Mouse (Mus musculus) right cerebral cortex, postnatal 25 days (tissue): ENCODE data around the gene Dohh.

Source experiments
- DNase-seq: peaks from one replicate; pipeline ENCODE4 v3.0.0; 2022

Dohh gene

GRCm38 (mm10) chr10:81387716-81388115, 3.5 kb downstream of the Dohh start:
- no peak for DNase-seq

GRCm38 (mm10) chr10:81388505-81389055, 4.4 kb downstream of the Dohh start, which contains the start of gene Gm48552:
Gene Gm48552, plus strand, starts transcription at chr10:81389005.
- no peak for DNase-seq

GRCm38 (mm10) chr10:81389373-81389772, 5.1 kb downstream of the Dohh start:
- DNase-seq = no peak

GRCm38 (mm10) chr10:81389801-81390677, 5.8 kb downstream of the Dohh start:
- DNase-seq = peak; percentile 63

- no peak for DNase-seq
Observed at GRCm38 (mm10) chr10:81390678-81390965, 6.4 kb downstream of the Dohh start.

- no peak for DNase-seq
Observed at GRCm38 (mm10) chr10:81392270-81392669, 8.0 kb downstream of the Dohh start.

- no peak for DNase-seq
Observed at GRCm38 (mm10) chr10:81392781-81393185, 8.6 kb downstream of the Dohh start, which contains the start of gene Smim24. Gene Smim24, plus strand, starts transcription at chr10:81393051.

GRCm38 (mm10) chr10:81393456-81394063, 9.3 kb downstream of the Dohh start:
- DNase-seq = no peak

- no peak for DNase-seq
Observed at GRCm38 (mm10) chr10:81395127-81395526, 10.9 kb downstream of the Dohh start.

- DNase-seq = no peak
Observed at GRCm38 (mm10) chr10:81395865-81396264, 11.6 kb downstream of the Dohh start.

GRCm38 (mm10) chr10:81396749-81397148, 12.5 kb downstream of the Dohh start:
- DNase-seq = no peak

GRCm38 (mm10) chr10:81399296-81399695, 15.1 kb downstream of the Dohh start:
- DNase-seq = no peak

- DNase-seq = no peak
Observed at GRCm38 (mm10) chr10:81399798-81400308, 15.6 kb downstream of the Dohh start.

- no peak for DNase-seq
Observed at GRCm38 (mm10) chr10:81400371-81401204, 16.4 kb downstream of the Dohh start.

- no peak for DNase-seq
Observed at GRCm38 (mm10) chr10:81401205-81401520, 16.9 kb downstream of the Dohh start.

- DNase-seq = no peak
Observed at GRCm38 (mm10) chr10:81401521-81402226, 17.4 kb downstream of the Dohh start.

- no peak for DNase-seq
Observed at GRCm38 (mm10) chr10:81402227-81402765, 18.1 kb downstream of the Dohh start.

- DNase-seq = no peak
Observed at GRCm38 (mm10) chr10:81403511-81403910, 19.3 kb downstream of the Dohh start.

- no peak for DNase-seq
Observed at GRCm38 (mm10) chr10:81404082-81404481, 19.9 kb downstream of the Dohh start.

GRCm38 (mm10) chr10:81404720-81405119, 20.5 kb downstream of the Dohh start:
- no peak for DNase-seq

GRCm38 (mm10) chr10:81405588-81406201, 21.5 kb downstream of the Dohh start:
- no peak for DNase-seq
